Mouse (Mus musculus) hindbrain, postnatal 0 days (tissue): Measurements from ENCODE around the gene Dcpp1. TPM values are rescaled to one million over a fixed set of nuclear protein-coding genes. Genes with fewer than 3 reads are reported as not detected.
"Not testable (repeated sequence)": the region's sequence is repeated elsewhere in the genome, so short reads cannot be mapped to it uniquely, and the experiment has no call there.

ENCODE experiments used
- ATAC-seq: fragments of 200-750 bp; cut with Nextera tagmentation; 2 replicates; pipeline ENCODE4 v1.8.0; 2017; ENCODE audit warnings: mild to moderate bottlenecking, moderate TSS enrichment, moderate library complexity
- DNase-seq: peaks from one replicate; pipeline ENCODE4 v3.0.0-alpha.2; 2015; ENCODE audit warnings: low spot score
- H3K27ac ChIP-seq: fragments of 300-500 bp; sonication (generic); 2 replicates; pipeline ENCODE4 v1.5.1; 2014; ENCODE audit warnings: mild to moderate bottlenecking
- H3K27me3 ChIP-seq: fragments of 300-500 bp; sonication (generic); 2 replicates; pipeline ENCODE4 v1.6.1; 2014; ENCODE audit warnings: low read length, mixed read lengths; ENCODE audit not compliant: insufficient read depth
- H3K36me3 ChIP-seq: fragments of 300-500 bp; sonication (generic); 2 replicates; pipeline ENCODE4 v1.6.1; 2014; ENCODE audit warnings: low read length, mixed read lengths; ENCODE audit not compliant: insufficient read depth
- H3K4me1 ChIP-seq: fragments of 300-500 bp; sonication (generic); 2 replicates; pipeline ENCODE4 v1.6.1; 2014; ENCODE audit warnings: antibody characterized with exemption, low read length, mixed read lengths; ENCODE audit not compliant: insufficient read depth
- H3K4me2 ChIP-seq: fragments of 300-500 bp; sonication (generic); 2 replicates; pipeline ENCODE4 v1.6.1; 2014; ENCODE audit warnings: low read depth, mild to moderate bottlenecking, low read length, moderate library complexity, mixed read lengths
- H3K4me3 ChIP-seq: fragments of 300-500 bp; sonication (generic); 2 replicates; pipeline ENCODE4 v1.5.1; 2014; ENCODE audit warnings: low read length
- H3K9ac ChIP-seq: fragments of 300-500 bp; sonication (generic); replicated peaks from 2 replicates; pipeline ENCODE4 v1.6.1; 2014; ENCODE audit warnings: mild to moderate bottlenecking, low read length, moderate library complexity, mixed read lengths
- H3K9me3 ChIP-seq: fragments of 300-500 bp; sonication (generic); 2 replicates; pipeline ENCODE4 v1.6.1; 2016; ENCODE audit warnings: low read length, mixed read lengths
- CTCF ChIP-seq: IDR thresholded peaks from 2 replicates; pipeline ENCODE4 v1.5.1; 2016; ENCODE audit warnings: antibody characterized with exemption, control low read depth, low read depth
- WGBS: fragments of 180-500 bp; shearing (Covaris S2); extraction: QIAGEN DNeasy Blood & Tissue Kit; methylation state at CpG from one replicate; pipeline ENCODE4 v1.1.7; 2014; 5-methylcytosine and 5-hydroxymethylcytosine counted together
- polyA plus RNA-seq: library from polyadenylated mRNA; unstranded; fragments of >200 nt; fragmentation: Nextera tagmentation; extraction: Ambion mirVana; gene quantifications from 2 replicates; pipeline ENCODE4 v1.2.1, GENCODE M21; 2015
- total RNA-seq: library from RNA; depleted of rRNA; stranded (reverse); fragments of >200 nt; gene quantifications from 2 replicates; pipeline ENCODE4 v1.2.3, GENCODE M21; 2014

The Dcpp1 gene
- total and polyA plus RNA-seq, 2 experiments from 2014 or later: not detected

DNA sequence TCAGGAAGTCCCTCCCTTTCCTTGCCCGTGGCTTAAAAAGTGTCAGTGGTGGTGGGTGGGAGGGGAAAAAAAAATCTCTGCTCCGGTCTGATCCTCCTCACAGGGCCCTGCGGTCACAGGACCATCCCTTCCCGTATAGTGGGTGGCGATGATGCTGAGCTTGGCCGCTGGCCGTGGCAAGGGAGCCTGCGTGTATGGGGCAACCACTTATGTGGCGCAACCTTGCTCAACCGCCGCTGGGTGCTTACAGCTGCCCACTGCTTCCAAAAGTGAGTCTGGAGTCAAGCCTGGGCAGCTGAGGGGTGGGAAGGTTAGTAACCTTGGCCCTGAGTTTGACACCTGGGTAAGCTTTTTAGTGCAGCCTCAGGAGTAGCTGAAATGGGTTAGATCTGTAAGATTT is 12.2 kb upstream of the Dcpp1 start:
- no peak overlapping the region for H3K4me2 ChIP-seq
- no peak overlapping the region for H3K4me3 ChIP-seq
- H3K4me1 ChIP-seq: no peaks in the 10 kb centered on the region
- TF ChIP-seq CTCF: no peak
- 92% methylated on average over 11 of the region's 11 CpGs for WGBS
- ATAC-seq: no peak
- no peaks in the 10 kb centered on the region for H3K36me3 ChIP-seq
- no peak for DNase-seq
- no peak overlapping the region for H3K9ac ChIP-seq
- H3K9me3 ChIP-seq: no peaks in the 10 kb centered on the region
- H3K27ac ChIP-seq: no peak overlapping the region
- no peaks in the 10 kb centered on the region for H3K27me3 ChIP-seq

DNA sequence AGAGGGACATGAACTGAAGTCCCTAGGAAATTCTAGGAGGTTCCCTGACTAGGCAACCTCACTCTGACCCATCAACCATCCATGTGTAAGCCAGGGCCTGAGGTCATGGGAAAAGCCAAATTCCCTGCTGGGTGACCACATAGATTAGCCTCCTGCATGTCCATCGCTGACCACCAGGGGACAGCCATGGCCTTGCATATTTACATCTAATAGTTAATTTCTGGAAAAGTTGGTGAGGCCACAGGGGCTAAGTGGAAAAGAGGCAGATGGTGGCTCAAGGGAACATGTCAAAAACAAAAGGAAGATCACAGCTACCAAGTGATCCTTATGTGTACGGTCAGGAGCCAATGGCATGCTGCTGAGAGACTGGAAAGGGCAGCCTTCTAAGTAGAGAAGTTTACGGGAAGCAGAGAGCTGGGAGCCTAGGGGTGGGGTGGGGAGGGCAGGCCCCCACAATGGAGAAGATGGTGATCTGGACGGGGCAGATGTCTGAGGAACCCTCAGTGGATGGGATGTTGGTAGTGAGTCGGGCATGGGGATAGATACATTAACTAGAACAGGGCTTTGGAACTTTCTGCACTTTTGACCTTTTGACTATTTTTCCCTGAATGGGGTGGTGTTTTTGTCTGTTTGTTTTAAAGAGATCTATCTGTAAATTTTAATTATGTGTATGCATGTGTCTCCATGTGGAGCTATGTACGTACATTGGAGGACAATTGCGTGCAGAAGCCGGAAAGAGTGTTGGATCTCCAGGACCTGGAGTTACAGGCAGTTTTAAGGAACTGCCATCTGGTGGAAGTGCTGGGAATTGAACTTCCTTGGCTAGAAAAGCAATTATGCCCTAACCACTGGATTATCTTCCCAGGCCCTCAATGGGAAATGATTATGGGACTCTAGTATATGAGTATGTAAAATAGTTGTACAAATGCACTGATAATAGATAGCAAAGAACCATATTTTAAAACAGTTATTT is 6.5 kb upstream of the Dcpp1 start:
- Histone ChIP-seq H3K27me3 (no peaks in the 10 kb centered on the region), H3K4me1 (no peaks in the 10 kb centered on the region), H3K9me3 (no peaks in the 10 kb centered on the region), H3K9ac (no peak overlapping the region), H3K4me3 (no peak overlapping the region), H3K4me2 (no peak overlapping the region), H3K36me3 (no peaks in the 10 kb centered on the region), H3K27ac (no peak overlapping the region)
- 40% methylated on average over 8 of the region's 8 CpGs for WGBS
- DNase-seq: peak; percentile 63
- no peak for ATAC-seq
- TF ChIP-seq CTCF: peak; percentile 88

DNA sequence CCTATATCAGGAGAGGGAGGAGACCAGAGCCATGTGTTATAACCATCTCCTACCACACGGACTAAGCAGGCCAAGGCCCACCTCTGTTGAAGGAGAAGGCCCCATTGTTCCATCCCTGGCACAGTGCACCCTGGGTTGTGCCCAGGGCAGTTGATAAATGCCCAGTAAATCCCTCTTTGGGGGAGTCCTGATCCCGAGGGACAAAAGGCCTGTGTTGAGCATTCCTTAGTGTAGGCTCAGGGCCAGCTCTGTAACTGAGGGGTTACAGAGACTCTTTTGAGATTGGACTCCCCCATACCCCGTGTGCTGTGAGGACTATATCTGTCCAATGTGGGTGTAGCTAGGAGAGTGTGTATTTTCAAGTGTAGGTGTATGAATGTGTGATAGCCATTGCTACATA is 3.9 kb upstream of the Dcpp1 start:
- Histone ChIP-seq H3K4me1 (no peaks in the 10 kb centered on the region), H3K4me2 (no peak overlapping the region), H3K27me3 (no peaks in the 10 kb centered on the region), H3K4me3 (no peak overlapping the region), H3K9ac (no peak overlapping the region), H3K9me3 (no peaks in the 10 kb centered on the region), H3K27ac (peak overlapping the region; percentile 46; the same call in 1 of the 2 replicates), H3K36me3 (no peaks in the 10 kb centered on the region)
- no peak for TF ChIP-seq CTCF
- ATAC-seq (peak; percentile 87; the same call in 1 of the 2 replicates), DNase-seq (peak; percentile 64)
- 40% methylated on average over 3 of the region's 3 CpGs for WGBS

DNA sequence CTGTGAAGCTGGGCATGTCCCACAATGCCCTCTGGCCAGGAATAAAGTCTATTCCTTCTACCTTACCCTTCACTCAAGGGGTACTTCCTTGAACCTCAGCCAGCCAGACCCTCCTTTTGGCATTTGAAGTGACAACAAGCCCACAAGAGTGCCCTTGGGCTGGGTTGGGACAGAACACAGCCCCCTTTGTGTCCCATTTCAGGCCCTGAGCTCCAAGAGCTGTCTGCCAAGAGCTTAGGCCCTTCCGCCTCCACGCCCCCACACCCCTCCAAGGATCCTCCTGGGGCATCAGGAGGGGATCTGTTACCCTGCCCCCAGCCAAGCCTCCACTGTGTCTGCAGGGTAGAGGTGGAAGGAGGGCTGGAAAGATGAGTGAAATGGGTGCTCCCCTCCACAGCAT is 3.5 kb upstream of the Dcpp1 start:
- DNase-seq (peak; percentile 40), ATAC-seq (peak; percentile 75; the same call in 1 of the 2 replicates)
- H3K4me3 ChIP-seq: no peak overlapping the region
- no peaks in the 10 kb centered on the region for H3K36me3 ChIP-seq
- no peak overlapping the region for H3K4me2 ChIP-seq
- H3K27ac ChIP-seq: peak overlapping the region; percentile 46; the same call in 1 of the 2 replicates
- no peaks in the 10 kb centered on the region for H3K9me3 ChIP-seq
- WGBS: 90% methylated on average over 2 of the region's 2 CpGs
- no peak overlapping the region for H3K9ac ChIP-seq
- no peak for TF ChIP-seq CTCF
- H3K4me1 ChIP-seq: no peaks in the 10 kb centered on the region
- no peaks in the 10 kb centered on the region for H3K27me3 ChIP-seq

DNA sequence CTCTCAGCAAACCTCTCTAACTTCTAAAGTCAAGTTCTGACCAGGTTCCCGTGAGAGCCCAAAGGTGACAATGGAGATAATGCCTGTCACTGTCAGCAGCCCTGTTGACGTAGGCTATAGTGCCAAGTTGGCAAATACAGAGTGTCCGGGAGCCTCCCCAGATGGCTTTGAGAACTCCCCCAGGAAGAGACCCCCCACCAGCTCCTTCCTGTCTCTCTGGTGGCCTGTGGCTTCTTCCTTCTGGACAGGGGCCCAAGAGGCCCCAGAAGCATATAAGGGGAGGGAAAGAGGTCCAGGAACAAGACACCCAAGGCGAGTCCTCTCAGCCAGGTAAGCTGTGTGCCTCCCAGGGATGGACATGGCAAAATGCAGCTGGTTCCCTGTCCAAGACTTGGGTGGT is 36.5 kb downstream of the Dcpp1 start, which contains the start of gene Dcpp3:
Gene Dcpp3 (plus strand): TSS at position 301 of the 400 bp plus-strand sequence.
- H3K4me3 ChIP-seq, H3K4me1 ChIP-seq, H3K27ac ChIP-seq, H3K36me3 ChIP-seq, ATAC-seq, DNase-seq, H3K9ac ChIP-seq, H3K9me3 ChIP-seq, H3K4me2 ChIP-seq, H3K27me3 ChIP-seq: not testable (repeated sequence)
- 77% methylated on average over 4 of the region's 4 CpGs for WGBS

DNA sequence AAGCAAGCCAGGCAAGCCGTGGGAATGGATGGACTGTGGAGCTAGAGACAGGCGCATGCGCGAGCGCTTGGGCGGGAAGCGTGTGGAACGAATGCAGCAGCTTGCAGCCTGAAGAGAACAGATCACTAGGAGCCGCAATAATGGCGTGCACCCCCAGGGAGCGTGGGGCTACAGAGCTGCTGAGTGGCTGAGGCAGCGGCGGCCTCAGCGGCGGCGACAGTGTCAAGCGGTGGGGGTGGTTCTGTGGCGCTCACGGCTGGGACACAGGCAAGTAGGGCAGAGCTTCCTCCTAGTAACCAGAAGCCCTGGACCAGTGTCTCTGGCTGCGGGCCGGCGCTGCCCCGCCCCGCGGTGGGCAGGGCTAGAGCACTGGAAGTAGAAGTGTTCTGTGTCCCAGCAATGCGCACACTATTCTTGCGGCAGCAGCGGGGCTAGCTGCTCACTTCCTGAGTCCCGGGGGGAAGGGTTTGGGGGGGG is 43.9 kb downstream of the Dcpp1 start:
- no peaks in the 10 kb centered on the region for H3K27me3 ChIP-seq
- H3K9ac ChIP-seq: peak overlapping the region; percentile 50
- H3K4me3 ChIP-seq: peak overlapping the region; percentile 54
- peak; percentile 53 for TF ChIP-seq CTCF
- DNase-seq (peak; percentile 94), ATAC-seq (peak; percentile 98)
- H3K4me1 ChIP-seq: no peaks in the 10 kb centered on the region
- H3K36me3 ChIP-seq: no peaks in the 10 kb centered on the region
- under 1% methylated on average over 29 of the region's 29 CpGs for WGBS
- H3K27ac ChIP-seq: peak overlapping the region; percentile 94
- no peaks in the 10 kb centered on the region for H3K9me3 ChIP-seq
- H3K4me2 ChIP-seq: peak overlapping the region; percentile 74
